Mouse (Mus musculus): ENCODE results near the gene Chl1. TPM values are rescaled to one million over a fixed set of nuclear protein-coding genes. Genes with fewer than 3 reads are reported as not detected.

The Chl1 gene
- total RNA-seq, 2 experiments from 2014 or later = 1.0 to 1.5 TPM

DNA sequence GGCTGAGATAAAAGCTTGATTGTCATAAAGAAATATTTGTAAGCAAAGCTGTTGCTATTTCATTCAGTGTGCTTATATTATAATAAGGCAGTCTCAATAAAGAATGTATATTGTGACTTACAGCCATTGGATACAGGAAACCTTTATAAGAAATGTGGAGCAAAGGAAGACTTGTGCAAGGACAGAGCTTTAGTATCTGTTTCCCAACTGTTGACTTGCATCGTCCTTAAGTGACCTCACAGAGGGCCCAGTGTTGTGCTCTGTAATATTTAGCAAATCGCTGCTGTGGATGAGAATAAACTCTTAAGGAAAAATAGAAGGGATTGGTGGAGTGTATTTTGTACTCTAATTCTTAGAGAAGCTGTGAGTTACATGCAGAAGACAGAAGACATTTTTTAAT, 23.6 kb downstream of the Chl1 start:
- no peak for DNase-seq
- intact Hi-C loops (cut with DNase I) = no loop called here

DNA sequence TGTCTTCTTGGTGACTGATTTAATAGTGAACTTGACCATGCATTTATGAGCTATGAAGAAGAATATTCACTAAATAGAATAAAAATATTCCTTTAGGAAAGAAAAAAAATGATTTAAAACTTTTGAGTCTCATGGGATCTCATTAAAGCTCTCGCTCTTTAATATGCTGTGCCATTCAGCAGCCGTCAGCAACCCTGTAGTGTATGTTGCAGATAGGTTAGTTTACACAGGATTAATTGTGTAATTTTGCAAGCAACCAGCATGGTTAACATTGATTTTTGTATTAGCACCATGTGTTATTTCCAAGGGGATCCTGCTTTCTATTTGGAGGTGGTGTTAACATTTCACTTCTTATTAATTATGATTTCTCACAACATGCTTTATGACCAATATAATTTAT, 32.2 kb downstream of the Chl1 start:
- intact Hi-C loops (cut with DNase I) = no loop called here
- no peak for DNase-seq

DNA sequence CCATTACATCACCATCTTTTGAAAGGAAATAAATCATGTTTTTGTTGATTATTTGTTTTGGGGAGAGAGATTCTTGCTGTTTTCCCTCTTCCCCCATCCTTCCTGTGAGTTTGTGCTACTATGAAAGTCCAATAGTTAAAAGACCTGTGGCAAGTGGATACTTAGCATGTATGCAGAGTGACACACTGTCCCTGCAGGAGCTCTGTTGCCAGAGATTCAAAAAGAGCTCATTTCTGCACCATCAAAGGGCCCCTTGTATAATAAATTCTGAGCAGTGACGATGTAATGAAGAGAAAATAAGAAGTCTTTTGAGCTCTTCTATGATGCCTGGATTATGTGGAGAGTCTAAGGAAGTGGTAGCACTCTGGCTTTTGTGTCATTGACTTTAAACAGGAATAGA, 33.4 kb downstream of the Chl1 start:
- no peak for DNase-seq

DNA sequence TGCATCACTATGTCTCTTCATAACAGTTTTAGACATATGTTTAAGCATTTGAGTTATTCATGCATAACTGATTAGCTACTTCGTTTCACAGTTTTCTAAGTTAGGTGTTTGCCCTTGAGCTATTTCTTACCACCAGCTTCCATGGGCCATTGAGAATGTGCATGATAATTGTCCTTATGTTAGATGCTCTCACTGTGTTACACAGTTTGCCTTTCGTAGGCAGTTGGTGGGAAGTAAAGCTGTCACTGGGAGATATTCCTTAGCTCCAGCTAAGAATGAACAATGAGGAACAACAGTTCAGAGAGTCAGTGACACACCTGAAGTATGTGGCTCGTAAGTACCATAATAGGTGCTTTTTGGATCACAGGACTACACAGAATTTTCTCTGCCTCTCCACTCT, 35.9 kb downstream of the Chl1 start:
- DNase-seq = no peak
- intact Hi-C loops (cut with DNase I) = no loop called here

More for the DNA sequence above, 33.4 kb downstream of the Chl1 start:
- intact Hi-C loops (cut with DNase I) = no loop called here

DNA sequence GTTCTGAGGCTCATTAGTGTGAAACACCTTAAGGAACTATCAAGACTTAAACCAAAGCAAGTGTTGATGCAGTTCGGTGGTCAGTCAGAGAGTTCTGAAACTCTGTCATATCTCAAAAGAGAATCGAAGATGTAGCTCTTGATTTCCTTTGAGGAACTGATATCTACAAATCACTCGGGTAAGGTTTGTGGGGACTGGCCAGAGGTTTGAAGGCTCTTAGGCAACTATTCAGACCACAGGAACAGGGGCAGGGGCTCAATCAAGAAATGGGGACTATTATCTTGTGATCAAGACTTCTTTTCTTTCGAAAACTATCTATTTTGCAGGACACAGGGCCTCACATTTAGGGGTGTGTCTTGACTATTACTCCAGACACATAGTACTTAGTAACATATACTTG, 39.5 kb downstream of the Chl1 start:
- intact Hi-C loops (cut with DNase I) = no loop called here
- no peak for DNase-seq

DNA sequence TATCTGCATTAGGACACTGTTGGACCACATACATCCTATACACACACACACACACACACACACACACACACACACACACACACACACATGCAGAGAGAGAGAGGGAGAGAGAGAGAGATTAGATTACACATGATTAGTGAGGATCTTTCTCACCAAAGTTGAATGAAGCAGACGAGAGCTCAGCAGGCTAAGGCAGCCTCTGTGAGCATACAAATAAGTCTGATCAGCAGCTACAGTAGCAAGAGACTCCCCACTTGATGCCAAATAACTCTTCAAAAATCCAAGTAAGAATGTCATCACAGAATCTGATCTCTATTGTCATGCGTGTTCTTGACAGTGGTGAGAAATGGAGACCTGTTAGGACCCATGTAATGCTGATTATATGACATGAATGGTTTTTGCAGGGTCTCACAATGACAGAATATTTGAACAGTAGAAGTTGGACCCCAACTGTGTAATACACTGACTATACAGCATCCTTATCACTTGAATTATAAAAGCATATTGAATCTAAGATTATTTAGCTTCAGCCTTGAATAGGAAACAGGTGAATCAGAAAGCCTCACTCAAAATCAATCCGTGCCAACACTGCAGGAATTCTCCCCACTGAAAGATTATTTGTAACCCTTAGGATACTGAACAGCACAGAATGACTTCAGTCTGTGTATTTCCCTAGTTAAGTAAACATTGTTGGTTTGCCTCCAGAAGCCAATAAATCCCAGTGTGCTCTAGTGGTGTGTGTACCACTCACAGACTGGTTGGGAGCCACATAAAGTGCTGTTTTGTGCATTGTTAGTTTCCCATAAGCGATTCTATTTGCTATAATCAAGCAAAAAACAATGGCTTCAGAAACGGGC, 47.9 kb downstream of the Chl1 start:
- intact Hi-C loops (cut with DNase I) = no loop called here
- DNase-seq = no peak

DNA sequence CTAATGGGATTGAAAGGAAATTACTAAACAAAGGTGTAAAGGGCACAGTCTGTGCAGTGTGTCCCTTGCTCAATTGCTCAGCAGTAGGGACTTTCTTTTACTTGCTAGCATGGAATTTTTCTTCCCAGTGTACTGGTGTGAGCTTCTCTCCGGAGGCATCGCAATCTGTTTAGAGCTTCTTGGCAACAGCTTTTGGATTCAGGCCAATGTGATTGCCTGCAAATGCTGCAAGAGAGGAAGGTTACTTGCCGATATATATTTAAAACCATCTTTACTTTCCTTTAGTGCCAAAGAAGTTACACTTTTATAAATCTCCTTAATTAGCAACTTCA, 48.5 kb downstream of the Chl1 start:
- intact Hi-C loops (cut with DNase I) = no loop called here
- no peak for DNase-seq

DNA sequence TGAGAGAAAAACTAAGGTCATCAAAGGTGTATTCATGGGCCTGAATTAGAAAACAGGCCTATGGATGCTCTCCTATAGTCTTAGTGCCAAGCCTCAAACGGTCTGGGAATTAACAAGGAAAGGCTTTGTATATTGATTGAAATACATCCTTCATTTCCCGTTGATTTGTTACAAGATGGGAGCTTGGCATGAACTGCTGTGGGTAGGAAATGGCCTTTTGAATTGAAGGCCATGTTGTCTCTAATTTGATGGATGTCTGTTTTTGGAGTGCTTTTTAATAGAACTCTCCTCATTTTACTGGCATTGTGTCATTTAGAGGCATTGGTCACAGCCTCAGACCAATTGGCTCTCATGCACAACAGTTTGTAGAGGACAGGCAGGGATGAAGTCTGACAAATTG, 49.0 kb downstream of the Chl1 start:
- DNase-seq = no peak
- intact Hi-C loops (cut with DNase I) = no loop called here

DNA sequence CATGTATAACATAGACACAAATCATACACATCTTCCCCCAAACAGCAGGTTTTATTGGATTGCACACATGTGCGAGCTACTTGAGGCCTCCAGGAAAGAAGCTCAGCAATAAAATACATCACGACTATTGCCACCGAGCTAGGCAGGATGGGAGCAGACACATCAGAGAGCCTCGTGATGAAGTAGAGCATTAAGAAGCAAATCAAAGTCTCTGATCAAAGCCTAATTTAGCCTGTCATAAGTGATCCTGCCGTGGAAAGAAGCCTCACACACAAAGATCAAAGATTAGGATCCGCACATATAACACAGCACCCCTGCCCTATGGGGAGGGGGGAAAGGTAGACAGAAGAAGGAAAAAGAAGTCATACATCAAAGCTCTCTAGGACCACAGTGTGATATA, 54.4 kb downstream of the Chl1 start:
- intact Hi-C loops (cut with DNase I) = no loop called here
- DNase-seq = no peak

DNA sequence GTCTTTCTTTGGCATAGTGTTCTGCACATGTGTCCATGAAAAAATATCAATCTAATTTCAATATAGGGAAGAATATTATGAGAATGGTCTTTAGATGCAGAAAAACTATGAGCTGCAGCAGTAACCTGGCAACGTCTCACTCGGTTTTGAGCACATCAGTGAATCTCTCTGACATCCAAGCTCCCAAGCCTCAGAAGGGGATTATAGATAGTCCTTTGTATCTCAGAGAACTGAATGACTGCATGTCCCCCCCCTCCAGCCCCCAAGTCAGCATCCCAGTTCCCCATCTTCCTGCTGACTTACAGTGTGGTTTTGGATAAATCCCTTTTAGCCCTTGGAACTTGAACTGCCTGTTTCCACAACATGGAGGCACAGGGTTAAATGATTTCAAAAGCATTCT, 56.9 kb downstream of the Chl1 start:
- DNase-seq = no peak
- intact Hi-C loops (cut with DNase I) = no loop called here

DNA sequence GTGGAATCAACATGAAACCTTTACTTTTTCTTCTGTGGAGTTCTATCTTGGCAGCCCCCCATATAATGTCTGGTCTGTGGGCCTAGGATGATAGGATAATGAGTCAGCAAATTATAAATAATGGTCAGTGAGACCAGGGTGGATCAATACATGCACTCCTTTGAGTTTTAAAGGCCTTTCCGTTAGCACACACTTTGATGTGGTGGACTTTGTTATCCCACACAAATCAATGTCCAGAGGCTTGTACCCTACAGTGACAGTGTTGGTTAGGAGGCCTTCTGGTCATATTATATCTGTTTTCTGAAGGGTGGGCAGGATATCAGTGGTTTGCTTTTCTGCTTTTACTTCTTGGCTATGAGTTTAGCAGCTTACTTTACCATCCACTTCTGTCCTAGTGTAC, 62.3 kb downstream of the Chl1 start:
- intact Hi-C loops (cut with DNase I) = no loop called here
- DNase-seq = no peak

DNA sequence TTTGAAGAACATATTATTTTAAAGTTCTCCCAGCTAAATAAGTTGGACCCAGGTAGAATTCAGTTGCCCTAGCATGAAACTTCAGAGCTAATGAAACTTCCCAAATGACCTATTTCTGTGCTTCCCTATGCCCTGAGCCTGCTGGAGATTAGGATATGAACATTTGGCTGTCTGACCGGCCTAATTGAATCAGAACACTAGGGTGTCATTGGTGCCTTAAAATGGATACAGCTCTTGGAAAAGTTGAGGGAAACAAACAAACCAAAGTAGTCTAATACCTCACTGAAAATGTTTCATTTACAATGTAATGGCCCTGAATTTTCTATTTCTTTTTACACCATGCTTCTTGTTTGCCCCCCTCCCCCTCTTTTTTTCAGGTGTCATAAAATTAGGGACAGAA, 73.8 kb downstream of the Chl1 start:
- no peak for DNase-seq
- intact Hi-C loops (cut with DNase I) = no loop called here

DNA sequence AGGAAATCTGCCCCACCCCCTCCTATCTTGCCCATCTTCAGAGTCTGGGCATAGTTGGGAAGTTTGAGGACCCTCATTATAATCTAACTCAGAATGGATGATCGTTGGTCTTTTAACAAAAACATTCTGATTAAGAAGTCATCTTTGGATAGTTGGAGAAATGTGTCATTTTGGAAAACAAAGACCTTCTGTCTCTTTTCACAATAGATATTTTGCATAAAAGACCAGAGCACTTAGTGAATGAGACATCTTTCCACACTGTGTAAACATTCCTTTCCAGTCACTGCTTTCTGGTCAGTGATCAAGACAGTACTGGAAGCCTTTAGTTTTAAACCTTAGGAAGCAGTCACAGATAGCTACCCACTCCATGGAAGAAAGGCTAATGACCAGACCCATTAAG, 75.3 kb downstream of the Chl1 start:
- DNase-seq = no peak
- intact Hi-C loops (cut with DNase I) = no loop called here

DNA sequence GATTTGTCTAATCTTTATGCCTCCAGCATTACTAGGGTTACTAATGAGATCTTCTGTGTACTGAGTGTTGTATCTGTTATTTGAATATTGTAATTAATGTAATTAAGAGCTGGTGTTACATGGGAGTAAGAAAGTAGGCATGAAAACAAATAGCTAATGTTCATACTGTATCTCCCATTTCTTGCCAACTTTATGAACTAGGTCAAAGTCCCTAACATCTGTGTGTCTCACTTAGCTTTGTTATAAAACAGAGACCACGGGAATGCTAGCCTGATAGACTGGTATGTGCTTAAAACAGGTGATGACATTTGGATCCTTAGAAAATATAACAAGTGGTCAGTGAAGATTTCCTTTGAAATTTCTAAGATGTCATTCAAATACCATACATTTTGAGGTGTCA, 75.7 kb downstream of the Chl1 start:
- DNase-seq = no peak
- intact Hi-C loops (cut with DNase I) = no loop called here

DNA sequence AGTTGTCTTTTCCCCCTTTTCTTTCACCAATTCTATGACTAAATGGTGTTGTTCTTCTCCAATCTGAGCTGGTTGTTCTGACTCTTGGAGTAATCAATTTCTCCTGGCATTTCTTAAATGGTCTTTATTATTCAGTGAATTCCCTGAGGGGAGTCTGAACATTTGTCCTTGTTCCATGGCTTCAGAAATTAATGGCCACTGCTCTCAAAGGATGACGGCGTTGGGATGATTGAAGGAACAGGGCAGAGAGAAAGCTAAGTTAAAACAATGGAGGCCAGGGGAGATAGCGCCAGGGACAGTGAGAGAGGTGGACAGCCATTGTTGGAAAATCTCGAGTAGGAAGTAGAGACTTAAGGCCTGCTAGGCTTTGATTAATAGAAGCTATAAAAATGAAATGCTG, 91.7 kb downstream of the Chl1 start:
- DNase-seq = no peak
- intact Hi-C loops (cut with DNase I) = no loop called here

DNA sequence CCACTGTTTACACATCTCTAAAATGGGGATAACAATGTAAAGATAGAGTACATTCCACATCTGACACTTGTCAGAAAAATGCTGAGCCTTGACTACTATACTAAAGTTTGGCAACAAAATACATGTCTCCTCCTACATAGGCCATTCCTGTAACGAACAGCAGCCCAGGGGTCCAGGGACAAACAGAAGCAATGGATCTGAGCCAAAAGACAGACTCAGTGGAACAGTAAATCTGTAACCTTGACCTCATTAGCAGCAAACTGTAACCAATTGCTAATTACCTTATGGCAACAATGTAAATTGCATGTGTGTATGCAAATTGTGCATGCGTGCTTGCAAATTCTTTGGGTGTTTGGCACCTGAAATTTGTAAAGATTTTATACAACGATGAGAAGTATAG, 100.3 kb downstream of the Chl1 start:
- intact Hi-C loops (cut with DNase I) = no loop called here
- no peak for DNase-seq

DNA sequence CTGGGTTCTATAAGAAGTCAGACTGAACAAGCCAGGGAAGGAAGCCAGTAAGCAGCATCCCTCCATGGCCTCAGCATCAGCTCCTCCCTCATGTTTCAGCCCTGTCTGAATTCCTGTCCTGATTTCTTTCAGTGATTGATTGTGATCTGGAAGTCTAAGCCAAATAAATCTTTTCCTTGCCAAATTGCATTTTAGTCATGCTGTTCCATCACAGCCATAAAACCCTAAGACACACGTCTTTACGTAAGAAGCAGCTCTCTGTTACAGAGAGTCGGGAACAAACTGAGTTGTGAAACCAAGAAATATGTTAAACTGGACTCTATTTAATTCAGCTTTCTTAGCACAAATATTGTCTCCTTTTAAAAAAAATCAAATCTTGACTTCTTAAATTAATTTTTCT, 102.2 kb downstream of the Chl1 start:
- intact Hi-C loops (cut with DNase I) = no loop called here
- DNase-seq = no peak

DNA sequence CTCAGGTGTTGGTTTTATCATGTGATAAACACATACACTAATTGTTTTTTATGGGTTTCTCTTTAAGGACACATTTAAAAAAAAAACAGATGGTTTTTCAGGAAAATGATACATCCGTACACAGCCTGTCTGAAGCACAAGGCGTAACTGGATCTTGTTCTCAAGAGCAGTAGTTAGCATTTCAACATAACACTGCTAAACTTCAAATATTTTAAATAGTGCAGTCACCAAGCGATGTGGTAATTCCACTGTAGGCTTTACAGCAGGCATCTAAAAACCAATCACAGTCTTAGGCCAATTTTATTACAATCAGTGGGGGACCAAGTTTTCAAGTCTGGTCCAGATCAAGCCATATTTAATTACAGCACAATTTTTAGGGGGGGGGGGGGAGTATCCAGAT, 103.3 kb downstream of the Chl1 start:
- intact Hi-C loops (cut with DNase I) = no loop called here
- no peak for DNase-seq

DNA sequence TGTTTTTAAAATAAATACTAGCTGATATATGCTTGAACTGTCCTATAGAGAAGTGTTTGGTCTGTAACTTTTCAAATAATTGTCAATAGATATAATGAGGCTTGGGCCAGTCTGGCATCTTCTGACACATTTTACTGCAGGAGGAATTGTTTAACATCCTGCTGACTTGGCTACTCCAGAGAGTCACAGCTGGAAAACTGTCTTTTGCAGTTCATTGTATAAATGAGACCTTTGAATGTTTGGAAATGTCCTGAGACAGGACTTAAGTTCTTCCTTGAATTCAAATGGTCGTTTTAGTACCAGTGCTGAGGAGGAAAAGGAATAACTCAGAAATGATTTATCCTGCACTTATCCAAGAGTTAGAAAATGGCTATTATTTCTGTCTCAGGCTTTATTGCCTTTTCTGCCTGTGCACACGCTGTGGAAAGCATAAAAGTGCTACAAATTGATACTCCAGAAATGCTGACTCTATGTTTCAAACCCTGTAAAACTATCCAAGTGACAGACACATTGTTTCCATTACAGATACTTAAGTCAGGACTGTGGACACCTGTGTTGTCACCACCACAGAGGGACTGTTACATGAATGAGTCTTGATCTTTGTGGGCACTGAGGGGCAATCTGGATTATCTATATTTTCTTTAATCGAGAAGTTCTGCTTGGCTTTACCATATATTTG, 105.7 kb downstream of the Chl1 start:
- no peak for DNase-seq
- intact Hi-C loops (cut with DNase I) = no loop called here

DNA sequence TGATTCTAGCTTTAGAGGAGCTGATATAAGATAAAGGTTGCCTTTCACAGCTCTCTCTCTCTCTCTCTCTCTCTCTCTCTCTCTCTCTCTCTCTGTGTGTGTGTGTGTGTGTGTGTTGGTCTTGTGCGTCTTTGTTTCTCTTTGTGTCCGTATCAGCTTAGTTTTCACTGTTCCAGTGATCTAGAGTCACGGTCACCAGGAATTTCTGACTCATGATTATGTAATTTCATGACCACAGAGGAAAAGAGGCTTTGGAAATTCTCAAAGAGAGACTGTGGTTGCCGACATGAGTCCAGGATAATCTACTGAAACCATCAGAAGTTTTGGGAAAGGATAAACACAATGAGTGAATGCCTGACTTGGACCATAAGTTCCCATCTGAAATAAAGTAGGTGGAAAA, 110.5 kb downstream of the Chl1 start:
- no peak for DNase-seq
- intact Hi-C loops (cut with DNase I) = no loop called here

DNA sequence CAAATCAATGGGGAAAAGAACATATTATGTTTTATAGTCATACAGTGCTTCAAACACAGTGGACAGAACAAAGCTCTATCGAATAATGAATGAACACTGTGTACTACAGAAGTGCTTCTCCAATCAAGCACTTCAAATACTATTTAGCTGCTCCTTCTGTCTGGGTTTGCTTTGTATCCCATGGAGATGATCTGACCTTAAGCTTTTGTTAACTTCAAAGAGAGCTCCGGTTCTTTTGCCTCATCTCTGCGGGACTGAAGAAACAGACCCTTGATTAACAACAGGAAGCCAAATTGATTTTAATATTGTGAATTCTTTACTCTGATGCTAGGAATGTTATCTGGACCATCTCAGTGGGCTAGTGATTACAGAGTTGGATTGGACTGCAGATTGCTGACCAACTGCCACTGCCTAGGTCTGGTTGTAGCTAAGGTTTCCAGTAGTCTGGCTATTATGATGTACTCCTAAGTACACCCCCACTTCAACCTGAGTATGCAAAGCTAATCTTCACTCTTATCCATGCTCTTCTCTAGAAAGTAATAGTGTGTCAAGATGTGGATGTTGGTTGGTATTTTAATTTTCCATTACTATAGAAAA, 111.8 kb downstream of the Chl1 start:
- intact Hi-C loops (cut with DNase I) = no loop called here
- no peak for DNase-seq

DNA sequence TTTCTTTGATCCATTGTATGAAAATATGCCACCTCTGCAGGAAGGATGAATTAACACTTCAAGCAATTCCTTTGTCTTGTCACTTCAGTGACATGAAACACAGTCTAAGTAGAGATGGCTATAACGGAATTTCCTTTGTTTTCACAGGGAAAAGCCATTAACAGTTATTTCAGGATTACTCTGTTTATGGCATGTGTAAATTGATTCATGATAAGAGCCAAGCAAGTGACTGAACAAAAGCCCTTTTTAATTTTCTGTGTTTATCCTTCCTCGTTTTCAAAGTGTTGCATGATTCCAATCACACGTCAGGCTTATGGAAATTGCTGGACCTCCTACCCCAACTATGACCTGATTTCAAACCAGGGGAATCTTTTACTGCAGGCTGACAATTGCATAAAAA, 122.5 kb downstream of the Chl1 start:
- intact Hi-C loops (cut with DNase I) = no loop called here
- DNase-seq = no peak
